Mouse (Mus musculus) frontal cortex, adult (tissue): Measurements from ENCODE around the gene Ube2e1.

Experiments
- ATAC-seq: cut with Nextera tagmentation; 2 replicates; pipeline ENCODE4 v1.9.2; 2017; ENCODE audit warnings: mild to moderate bottlenecking, moderate library complexity, mixed read lengths; ENCODE audit not compliant: low TSS enrichment

The Ube2e1 gene

DNA sequence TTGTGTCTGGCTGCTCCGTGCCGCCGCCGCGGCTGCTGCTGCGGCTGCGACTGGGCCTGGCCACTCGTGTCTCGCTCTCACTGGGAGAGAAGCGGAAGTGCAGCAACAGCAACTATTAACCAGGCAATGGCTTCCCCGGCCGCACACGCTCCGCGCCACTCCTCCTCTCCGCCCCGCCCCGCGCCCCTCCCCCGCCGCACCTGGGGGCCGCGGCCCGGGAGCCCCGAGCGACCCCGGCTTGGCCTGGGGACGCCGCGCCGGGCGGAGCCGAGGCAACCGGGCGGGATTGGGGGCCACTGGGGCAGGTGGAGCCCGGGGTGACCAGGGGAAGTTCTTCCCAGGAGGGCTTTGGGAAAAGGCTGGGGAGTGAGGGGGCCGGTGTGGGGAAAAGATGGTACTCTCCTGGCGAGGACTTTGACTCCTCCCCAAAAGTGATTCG lies at the start of gene Ube2e1:
Ube2e1 (minus strand) TSS at position 167 of the 439 bp plus-strand sequence.
- ATAC-seq = peak; percentile 88

DNA sequence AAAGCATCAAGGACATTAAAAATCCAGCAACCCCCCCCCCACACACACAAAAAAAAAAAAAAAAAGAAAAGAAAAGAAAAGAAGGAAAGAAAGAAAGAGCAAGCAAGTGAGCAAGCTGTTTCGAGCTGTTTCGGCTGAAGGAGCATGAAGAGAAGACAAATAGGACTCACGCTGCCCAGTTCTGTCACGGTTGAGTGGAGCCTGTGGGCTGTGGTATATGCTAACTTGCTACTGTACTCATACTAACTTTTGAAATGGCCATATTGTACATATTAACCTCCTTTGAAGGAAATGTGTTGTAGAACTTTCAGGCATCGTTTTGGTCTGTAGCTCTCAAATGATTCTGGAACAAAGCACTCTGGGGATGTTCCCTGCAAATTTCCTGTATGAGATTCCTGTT lies 48.2 kb upstream of the Ube2e1 start:
- ATAC-seq = no peak

DNA sequence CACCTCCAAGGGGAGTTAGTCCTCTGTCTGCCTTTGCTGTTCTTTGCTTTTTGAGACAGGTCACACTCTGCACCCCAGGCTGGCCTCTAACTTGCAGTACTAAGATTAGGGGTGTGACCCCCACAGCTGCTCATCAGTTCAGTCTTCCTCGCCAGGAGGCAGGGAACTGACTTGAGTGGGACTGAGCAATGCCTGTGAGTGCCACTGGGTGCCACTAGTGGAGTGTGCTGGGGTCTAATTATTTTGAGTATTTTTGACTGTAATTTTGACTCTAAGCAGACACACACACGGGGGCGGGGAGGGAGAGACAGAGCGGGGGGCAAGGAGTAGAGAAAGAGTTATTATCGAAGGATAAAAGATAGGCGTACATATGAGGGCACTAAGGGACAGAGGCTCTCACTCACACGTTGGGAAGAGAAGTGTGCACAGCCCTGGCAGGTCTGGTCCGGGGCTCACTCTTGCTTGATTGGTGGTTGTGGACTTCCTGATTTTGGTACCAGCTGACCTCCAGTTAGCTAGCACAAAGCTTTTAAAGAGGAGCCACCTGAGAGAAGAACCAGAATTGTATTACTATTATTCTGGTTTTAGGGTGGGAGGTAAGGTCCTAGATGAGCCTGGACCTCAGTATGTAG lies 46.4 kb upstream of the Ube2e1 start:
- peak; percentile 86 for ATAC-seq

DNA sequence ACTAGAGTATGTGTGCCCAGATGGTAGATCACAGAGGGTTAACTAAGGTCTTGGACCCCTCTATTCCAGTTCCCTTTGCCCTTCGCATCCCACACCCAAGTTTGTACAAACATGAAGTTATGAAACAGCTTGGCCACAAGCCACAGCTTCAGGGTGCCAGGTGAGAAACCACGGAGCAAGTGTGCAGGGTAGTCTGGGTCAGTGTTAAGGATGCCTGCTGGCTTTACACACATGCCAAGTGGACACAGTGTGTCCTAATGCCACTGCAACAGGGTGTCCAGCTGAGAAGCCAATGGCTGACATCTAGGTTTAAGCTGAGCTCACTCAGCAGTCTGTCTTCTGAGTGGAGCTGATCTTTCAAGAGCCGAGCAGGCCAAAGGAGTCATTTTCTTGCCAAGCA lies 44.5 kb upstream of the Ube2e1 start:
- ATAC-seq = no peak

DNA sequence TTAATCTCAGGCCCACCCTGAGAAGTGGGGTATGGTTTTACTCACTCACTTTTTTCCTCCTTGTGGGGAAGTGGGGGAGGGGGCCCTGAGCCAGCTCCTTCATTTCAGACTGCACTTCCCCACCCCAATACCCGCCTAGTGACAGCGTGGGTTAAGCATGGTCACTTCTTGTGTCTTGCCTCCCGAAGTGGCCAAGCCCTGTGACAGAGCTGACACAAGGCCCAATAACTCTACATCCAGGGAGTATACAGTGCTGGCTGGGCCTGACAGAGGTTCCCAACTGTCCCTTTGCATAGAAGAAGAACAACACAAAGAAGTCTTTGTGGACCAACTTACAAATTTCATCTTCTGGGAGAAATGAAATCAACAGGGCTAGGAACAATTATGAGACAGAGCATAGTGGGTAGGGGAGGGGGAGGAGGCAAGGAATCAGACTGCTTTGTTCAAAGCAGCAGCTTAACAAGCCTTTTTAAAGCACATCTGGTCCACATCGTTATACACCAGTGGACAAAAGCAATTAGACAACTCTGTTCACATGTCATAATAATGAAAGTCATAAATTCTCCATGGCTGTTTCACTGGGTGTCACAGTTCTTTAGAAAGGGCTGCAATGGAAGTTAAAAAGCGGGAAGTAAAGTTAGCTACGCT lies 42.2 kb upstream of the Ube2e1 start:
- no peak for ATAC-seq

DNA sequence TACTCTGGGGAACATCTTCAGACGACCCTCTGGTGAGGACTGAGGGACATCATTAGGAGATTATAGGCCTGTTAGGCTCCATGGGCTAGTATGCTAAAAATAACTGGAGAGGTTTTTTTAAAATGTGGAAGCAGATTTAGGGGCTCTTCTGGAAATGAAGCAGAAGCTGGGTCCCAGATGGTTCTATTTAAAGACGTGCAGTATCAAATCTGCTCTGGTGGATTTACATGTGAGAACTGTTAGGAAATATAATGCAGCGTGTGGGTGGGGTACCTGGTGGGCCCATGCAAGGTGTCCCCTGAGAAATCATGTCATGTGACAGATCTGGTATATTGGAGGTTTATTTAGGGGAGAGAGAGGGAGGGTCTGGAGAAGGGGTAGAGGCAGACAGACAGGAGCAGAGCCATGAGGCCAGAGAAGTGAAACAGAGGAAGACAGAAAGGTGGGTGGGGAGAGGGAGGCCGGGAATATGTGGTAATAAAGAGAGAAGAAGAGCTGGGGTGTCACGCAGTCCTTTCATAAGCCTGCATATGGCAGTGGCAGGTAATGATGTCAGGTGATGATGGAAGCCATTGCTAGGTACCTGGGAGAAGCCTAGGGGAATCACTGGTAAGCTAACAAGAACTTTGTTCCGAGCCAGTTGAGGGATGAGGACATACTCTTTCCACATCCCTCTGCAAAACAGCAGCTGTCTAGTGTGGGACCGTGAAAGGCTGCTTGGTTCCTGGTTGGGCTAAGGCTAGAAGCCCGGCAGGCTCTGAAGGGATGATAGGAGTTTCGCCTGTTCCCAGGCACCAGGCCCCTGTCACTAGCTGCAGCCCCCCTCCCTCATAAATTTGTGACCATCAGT lies 41.3 kb upstream of the Ube2e1 start:
- ATAC-seq = peak; percentile 55

DNA sequence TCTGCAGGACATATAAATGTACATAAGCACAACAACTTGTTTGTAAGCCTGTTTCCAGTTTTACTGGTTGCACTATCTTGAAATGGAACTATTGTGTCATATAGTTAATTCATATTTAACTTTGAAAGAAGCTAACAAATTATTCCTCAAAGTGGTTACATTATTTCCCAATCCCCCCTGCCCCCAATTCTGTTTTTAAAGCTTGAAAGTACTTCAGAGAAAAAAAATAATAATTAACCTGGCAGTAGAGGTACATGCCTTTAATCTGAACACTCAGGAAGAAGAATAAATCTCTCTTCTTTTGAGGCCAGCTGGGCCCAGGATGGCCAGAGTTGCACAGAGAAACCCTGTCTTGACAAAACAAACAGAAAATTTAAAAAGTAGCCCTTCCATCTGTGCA lies 37.4 kb upstream of the Ube2e1 start:
- no peak for ATAC-seq

DNA sequence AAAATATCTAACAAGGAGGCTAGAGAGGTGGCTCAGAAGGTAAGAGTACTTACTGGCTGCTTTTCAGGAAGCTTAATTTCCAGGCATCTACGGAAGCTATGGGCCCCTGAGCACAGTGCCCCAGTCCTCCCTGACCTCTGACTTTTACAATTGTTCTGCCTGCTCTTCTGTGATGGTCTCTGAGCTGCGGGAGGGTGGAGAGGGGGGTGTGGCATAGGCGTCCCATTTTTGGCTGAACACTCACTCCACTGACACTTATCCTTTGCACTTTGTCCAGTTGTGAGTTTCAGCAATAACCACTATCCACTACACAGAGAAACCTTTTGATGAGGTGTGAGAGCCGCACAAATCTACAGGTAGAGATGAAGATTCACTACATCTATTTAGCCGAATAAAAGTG lies 35.4 kb upstream of the Ube2e1 start:
- ATAC-seq = no peak

DNA sequence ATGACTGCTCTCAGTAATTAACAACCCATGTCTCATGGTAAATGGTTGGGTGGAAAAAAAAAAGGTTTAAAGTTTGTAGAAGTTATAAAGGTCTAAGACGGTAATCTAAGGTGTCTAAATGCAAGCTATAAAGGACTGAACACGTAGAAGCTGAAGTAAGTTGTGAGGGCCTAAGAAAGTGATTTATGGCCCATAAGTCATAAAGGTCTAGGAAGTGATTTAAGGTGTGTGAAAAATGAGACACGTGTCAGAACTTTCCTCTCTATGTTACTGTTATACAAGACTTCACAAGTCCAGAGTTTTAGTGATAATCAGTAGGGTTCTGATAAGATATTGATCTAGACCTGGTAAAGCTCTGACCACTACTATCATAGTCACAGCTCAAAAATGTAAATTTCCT lies 32.7 kb upstream of the Ube2e1 start:
- no peak for ATAC-seq

DNA sequence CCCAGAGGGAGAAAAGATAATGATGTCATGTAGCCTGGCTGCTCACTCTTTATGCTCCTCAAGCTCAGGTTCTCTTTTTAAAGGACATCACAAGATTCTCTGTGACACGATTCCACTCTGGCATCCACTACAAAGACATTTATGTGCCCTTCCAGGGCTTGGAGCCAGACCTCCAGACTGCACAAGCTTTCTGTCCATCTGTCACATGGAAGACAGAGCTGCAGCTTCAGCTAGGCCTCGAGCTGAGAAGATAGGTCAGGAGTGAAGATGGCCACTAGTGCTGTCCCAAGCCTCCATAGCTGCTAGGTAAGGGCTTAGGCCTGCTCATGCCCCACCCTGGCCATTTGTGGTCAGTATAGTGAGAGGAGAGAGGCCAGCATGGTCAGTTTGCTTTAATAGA lies 24.8 kb upstream of the Ube2e1 start:
- ATAC-seq = no peak

DNA sequence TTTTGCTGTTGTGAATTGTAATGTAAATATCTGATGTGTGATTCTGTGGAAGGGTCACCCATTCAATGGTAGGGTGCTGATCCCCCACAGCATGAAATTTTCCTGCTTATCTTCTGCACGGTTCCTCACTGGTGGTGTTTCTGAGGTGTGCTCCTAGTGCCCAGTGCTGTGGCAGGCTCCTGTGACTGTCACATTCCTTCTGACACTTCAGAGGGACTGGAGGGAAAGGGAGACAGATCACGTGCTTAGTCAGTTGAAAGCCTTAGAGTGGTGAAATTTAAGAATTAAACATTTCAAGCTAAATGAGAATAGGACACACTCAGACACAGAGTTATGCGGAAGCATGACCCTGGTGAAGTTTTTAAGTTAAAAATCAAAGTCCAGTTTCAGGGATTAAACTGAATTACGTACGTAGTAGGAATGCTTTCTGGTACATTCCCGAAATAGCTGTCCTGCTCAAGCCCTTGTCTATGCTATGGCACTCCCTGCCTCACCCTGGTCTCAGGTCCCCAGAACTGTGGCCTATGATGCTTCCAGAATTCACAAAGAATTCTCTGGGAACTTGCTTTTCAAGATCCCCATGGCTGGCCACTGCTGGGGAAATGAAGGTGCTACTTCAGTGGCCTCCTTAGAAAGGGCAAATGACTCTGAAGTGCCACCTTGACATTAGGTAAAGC lies 24.0 kb upstream of the Ube2e1 start:
- no peak for ATAC-seq

DNA sequence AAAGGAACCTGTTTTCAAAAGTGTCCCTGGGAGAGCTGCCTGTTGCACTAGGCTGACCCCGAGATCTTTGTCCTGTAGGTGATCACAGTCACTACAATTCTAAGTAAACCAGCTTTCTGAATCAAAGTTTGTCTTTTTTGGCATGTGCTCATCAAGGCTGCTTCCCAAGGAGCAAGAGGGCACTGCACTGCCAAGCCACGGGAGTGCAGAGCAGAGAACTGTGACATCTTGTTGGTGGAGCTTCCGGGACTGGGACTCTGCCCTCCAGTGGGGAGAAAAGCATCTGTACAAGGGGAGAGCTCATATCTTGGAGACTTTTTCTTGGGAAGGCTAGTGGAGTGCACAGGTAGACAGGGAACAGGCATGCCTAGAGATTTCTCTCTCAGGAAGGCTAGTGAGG lies 21.9 kb upstream of the Ube2e1 start:
- ATAC-seq = no peak

DNA sequence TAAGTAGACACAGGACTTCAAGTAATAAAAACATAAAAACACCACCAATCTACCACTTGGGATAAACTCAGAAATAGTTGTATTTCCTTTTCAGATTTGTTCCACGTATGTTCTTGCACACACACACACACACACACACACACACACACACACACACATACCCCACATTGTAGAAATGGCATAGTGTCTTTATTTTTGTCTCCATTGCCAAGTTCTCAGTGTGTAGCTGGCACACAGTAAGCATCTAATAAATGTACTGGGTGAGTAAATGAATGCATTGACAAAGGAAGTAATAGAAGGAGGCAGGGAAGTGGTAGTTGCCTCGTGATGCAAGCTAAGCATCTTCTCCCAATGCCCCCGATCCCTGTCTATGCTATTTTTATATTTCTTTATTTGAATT lies 21.3 kb upstream of the Ube2e1 start:
- no peak for ATAC-seq

DNA sequence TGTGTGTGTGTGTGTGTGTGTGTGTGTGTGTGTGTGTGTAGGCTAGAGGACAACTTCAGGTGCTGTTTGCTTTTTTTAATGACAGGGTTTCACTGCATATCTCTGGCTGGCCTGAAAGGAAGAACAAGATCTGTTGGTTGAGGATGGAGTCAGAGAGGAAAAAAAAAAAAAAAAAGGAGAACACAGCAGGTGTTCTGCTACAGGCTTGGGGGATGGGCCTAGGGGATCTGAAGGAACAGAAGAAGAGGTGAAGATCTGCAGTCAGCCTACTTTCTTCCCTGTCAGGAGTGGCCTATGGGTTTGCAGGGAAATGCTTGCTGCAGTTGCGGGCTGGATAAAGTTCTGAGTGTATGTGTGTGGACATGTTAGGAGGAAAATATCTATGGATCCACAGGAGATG lies 19.0 kb upstream of the Ube2e1 start:
- no peak for ATAC-seq

DNA sequence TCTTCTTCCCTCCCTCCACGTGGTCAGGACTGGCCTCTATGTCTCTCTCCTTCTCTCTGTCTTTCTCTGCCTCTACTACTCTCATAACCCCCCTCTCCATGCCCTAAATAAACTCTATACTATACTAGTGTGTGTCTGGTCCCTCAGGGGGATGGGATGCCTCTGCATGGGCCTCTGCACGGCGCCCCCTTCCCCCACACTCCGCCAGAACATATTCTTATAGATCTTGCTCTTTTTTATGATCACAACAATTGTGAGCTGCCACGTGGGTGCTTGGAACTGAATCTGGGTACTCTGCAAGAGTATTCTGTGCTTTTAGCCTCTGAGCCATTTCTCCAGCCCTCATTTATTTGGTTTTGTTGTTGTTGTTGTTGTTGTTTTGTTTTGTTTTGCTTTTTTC lies 18.2 kb upstream of the Ube2e1 start:
- no peak for ATAC-seq

DNA sequence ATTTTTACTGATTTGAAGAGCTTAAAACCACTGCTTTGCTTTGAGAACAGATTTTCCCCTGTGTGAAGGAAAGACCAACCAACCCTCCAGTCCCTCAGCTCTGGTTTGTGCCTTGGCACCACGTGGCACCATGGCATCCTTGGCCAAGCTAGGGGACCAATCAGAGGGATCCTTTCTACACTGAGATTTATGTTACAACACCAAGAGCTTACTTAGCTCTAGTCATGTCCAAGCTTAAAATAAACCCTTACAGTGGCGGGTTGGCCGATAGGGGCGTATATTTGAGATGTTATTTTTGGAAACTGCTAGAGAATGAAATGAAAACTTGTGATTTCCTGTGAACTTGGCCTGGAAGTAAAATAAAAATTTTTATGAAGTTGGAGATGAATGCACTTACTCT lies 11.9 kb upstream of the Ube2e1 start:
- ATAC-seq = no peak

DNA sequence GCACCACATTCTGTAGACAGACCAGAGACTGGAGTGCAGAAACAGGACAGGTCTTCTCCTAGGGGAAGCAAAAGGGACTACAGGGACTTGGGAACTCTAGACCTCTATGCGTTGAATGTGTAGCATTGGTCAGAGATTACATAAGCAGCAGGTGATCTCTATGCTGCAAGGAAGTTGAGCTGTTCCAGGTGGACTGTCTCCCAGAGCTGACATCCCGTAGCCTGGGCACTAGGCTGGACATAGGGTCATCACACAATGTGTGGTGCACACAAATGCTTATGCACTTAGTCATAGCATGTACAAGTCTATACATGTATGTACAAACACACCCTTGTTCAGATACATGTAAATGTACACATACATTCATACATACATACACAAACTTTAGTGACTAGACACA lies 11.1 kb upstream of the Ube2e1 start:
- no peak for ATAC-seq

DNA sequence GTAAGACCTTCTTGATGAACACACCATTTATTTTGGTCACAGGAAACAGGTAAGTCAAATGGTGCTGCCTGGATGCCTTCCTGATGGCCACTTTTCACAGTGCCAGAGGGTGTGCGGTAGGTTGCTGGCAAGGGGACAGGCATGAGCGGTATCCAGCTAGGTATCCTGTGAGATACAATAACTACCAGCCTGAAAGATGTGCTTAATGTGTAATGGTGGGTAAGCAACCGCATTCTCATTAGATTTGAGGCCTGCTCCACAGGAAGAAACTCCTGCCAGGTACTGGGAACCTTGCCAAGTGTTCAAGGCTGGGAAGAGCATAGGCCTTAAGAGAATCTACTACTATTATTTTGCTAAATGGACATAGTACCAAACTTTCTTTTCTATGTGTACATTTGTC lies 9.4 kb upstream of the Ube2e1 start:
- no peak for ATAC-seq

DNA sequence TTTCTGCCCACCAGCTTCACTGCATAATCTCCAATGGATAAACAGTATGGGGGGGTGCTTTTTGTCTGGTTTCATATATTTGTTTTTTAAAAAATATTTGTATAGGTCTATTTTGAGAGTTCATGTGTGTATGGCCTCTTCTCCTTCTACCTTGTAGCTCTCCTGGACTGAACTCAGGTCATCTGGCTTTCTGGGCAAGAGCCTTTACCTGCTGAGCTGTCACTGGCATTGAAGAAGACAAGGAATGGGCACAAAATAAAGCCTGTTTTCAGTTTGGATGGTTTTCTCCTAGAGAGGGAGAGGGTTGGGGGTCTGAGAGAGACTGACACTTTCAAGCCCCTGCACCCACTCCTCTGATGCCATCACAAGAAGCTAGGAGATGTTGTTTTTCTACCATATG lies 4.4 kb upstream of the Ube2e1 start:
- ATAC-seq = no peak

DNA sequence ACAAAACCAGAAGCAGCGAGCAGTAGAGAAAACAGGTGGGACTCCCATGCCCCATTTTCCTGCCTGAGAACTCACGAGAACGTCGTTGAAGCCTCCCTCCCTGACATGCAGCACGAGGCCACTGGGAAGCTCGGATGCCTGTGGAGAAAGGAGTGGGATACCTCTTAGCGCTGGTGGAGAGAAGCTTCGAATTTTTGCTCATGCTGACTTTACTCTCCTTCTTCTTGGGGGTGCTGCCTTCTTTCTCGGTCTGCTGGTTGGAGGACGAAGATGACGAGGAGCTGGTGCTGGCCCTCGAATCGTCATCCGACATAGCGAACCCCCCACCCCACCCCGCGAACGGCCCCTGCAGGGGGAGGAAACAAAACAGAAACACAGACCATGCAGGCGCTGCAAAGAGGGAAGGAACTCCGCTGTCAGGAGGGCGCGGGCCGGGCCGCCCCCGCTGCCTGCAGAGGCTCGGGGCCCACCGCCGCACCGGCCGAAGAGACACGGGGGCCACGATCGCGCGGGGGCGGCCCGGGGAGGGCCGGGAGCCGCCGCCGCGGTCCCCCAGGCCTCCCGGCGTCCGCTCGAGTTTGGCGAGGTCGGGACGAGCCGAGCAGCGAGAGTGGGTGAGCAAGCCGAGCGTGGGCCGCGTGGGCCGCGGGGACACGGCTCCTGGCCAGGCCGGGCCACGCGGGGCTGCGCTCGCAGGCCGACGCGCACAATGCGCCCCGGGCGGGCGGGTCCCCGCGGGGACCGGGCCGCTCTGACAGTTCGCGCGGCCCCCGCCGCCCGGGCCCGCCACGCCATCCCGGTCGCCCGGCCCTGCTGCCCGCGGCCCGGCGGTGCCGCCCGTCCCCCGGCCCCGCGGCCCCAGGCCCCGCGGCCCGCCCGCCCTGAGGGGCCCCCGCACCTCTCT lies 618 bp downstream of the Ube2e1 start:
- ATAC-seq = peak; percentile 64

DNA sequence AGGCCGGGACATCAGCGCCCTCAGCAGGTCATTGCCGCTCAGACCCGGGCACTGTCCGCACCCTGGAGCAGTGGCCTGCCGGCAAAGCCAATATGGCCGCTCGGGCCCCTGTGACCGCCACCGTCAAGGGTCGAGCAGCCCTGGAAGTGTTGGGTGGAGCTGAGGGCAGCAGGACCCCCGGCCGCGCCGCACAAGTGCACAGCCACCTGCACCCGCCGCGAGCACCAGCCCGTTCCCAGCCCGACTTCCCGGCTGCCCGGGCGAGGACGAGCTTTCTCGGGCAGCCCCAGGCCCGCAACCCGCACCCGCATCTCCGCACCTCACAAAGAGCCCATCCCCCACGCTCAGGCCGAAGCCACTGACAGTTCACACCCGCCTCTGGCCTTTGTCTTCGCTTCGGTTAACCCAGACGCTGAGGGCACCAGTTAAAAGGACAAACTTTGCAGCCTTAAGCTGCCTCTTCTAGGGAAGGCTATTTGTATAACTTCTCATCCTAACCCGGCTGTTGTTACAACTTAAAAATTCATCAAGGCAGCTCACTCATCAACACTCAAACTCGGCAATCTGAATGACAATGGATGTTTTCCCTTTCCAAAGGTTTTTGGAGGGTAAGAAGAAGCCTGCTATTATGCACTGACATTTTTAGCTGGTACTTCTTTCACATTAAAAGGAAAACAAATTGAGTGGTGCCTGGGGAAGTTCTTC lies 4.5 kb downstream of the Ube2e1 start:
- no peak; the same call in 1 of the 2 replicates for ATAC-seq
